Mouse (Mus musculus) liver, postnatal 0 days (tissue): ENCODE data around the gene Prdm15. TPM values are rescaled to one million over a fixed set of nuclear protein-coding genes. Genes with fewer than 3 reads are reported as not detected.

ENCODE experiments used
- ATAC-seq: fragments of 200-750 bp; cut with Nextera tagmentation; 2 replicates; pipeline ENCODE4 v1.8.0; 2017; ENCODE audit warnings: mild to moderate bottlenecking, moderate library complexity
- DNase-seq: peaks from one replicate; pipeline ENCODE4 v3.0.0-alpha.2; 2016
- H3K27ac ChIP-seq: fragments of 300-500 bp; sonication (generic); 2 replicates; pipeline ENCODE4 v1.5.1; 2014; ENCODE audit warnings: antibody characterized with exemption, moderate library complexity, mild to moderate bottlenecking, low read depth
- H3K27me3 ChIP-seq: fragments of 300-500 bp; sonication (generic); 2 replicates; pipeline ENCODE4 v1.6.1; 2014; ENCODE audit warnings: low read length, control low read depth, mixed read lengths; ENCODE audit not compliant: insufficient read depth
- H3K36me3 ChIP-seq: fragments of 300-500 bp; sonication (generic); replicated peaks from 2 replicates; pipeline ENCODE4 v1.6.1; 2014; ENCODE audit warnings: mild to moderate bottlenecking, control low read depth, low read length, moderate library complexity, mixed read lengths; ENCODE audit not compliant: insufficient read depth
- H3K4me1 ChIP-seq: fragments of 300-500 bp; sonication (generic); 2 replicates; pipeline ENCODE4 v1.6.1; 2014; ENCODE audit warnings: antibody characterized with exemption, mild to moderate bottlenecking, control low read depth; ENCODE audit not compliant: insufficient read depth
- H3K4me2 ChIP-seq: fragments of 300-500 bp; sonication (generic); 2 replicates; pipeline ENCODE4 v1.6.1; 2014; ENCODE audit warnings: low read depth, mild to moderate bottlenecking, low read length, moderate library complexity, mixed read lengths
- H3K4me3 ChIP-seq: fragments of 300-500 bp; sonication (generic); 2 replicates; pipeline ENCODE4 v1.5.1; 2014; ENCODE audit warnings: low read depth, low read length
- H3K9ac ChIP-seq: fragments of 300-500 bp; sonication (generic); replicated peaks from 2 replicates; pipeline ENCODE4 v1.6.1; 2014; ENCODE audit warnings: mild to moderate bottlenecking, moderate library complexity
- H3K9me3 ChIP-seq: fragments of 300-500 bp; sonication (generic); 2 replicates; pipeline ENCODE4 v1.6.1; 2016; ENCODE audit warnings: mild to moderate bottlenecking, control low read depth, low read length, mixed read lengths
- CTCF ChIP-seq: sonication (generic); IDR thresholded peaks from 2 replicates; pipeline ENCODE4 v1.5.1; 2016; ENCODE audit warnings: antibody characterized with exemption, low read depth
- EP300 ChIP-seq: IDR thresholded peaks from 2 replicates; pipeline ENCODE4 v1.6.1; 2016; ENCODE audit warnings: antibody characterized with exemption, low read depth, mild to moderate bottlenecking
- WGBS: fragments of 180-500 bp; shearing (Covaris S2); extraction: QIAGEN DNeasy Blood & Tissue Kit; methylation state at CpG from one replicate; pipeline ENCODE4 v1.1.7; 2014; ENCODE audit not compliant: insufficient replicate concordance; 5-methylcytosine and 5-hydroxymethylcytosine counted together
- polyA plus RNA-seq: library from polyadenylated mRNA; unstranded; fragments of >200 nt; fragmentation: Nextera tagmentation; extraction: Ambion mirVana; gene quantifications from 2 replicates; pipeline ENCODE4 v1.2.1, GENCODE M21; 2015

The Prdm15 gene
- polyA plus RNA-seq, 1 experiment from 2014 or later: 1.6 TPM

GRCm38 (mm10) chr16:97828207-97828606, 23.4 kb downstream of the Prdm15 start:
- 72% methylated on average over 1 of the region's 1 CpGs for WGBS
- ATAC-seq (no peak), DNase-seq (no peak)
- no peak overlapping the region for H3K9ac ChIP-seq
- no peak overlapping the region for H3K4me3 ChIP-seq
- no peak overlapping the region for H3K27ac ChIP-seq
- peaks cover 37% of the 10 kb centered on the region for H3K36me3 ChIP-seq
- peaks cover 4% of the 10 kb centered on the region for H3K4me1 ChIP-seq
- H3K4me2 ChIP-seq: no peak overlapping the region
- H3K9me3 ChIP-seq: no peaks in the 10 kb centered on the region
- no peaks in the 10 kb centered on the region for H3K27me3 ChIP-seq
- TF ChIP-seq EP300 (no peak), CTCF (no peak)

- Histone ChIP-seq H3K4me3 (no peak overlapping the region), H3K36me3 (peaks cover 27% of the 10 kb centered on the region), H3K9me3 (no peaks in the 10 kb centered on the region), H3K4me2 (no peak overlapping the region), H3K4me1 (peaks cover 5% of the 10 kb centered on the region), H3K9ac (no peak overlapping the region), H3K27ac (no peak overlapping the region; the same call in 1 of the 2 replicates), H3K27me3 (no peaks in the 10 kb centered on the region)
- peak; percentile 63 for ATAC-seq
- TF ChIP-seq EP300: no peak
- TF ChIP-seq CTCF: no peak
- 69% methylated on average over 6 of the region's 6 CpGs for WGBS
- DNase-seq: no peak
Measured at GRCm38 (mm10) chr16:97823311-97824007, 28.2 kb downstream of the Prdm15 start.

GRCm38 (mm10) chr16:97819532-97819931, 32.1 kb downstream of the Prdm15 start:
- DNase-seq (no peak), ATAC-seq (peak; percentile 46; the same call in 1 of the 2 replicates)
- H3K27me3 ChIP-seq: no peaks in the 10 kb centered on the region
- H3K4me1 ChIP-seq: peaks cover 8% of the 10 kb centered on the region
- H3K4me3 ChIP-seq: no peak overlapping the region
- TF ChIP-seq CTCF: no peak
- peak; percentile 37; the same call in 1 of the 2 replicates for TF ChIP-seq EP300
- H3K27ac ChIP-seq: no peak overlapping the region
- H3K4me2 ChIP-seq: no peak overlapping the region
- no peaks in the 10 kb centered on the region for H3K9me3 ChIP-seq
- peaks cover 33% of the 10 kb centered on the region for H3K36me3 ChIP-seq
- 40% methylated on average over 4 of the region's 4 CpGs for WGBS
- H3K9ac ChIP-seq: no peak overlapping the region

- H3K27me3 ChIP-seq: no peaks in the 10 kb centered on the region
- H3K27ac ChIP-seq: no peak overlapping the region
- WGBS: 91% methylated on average over 1 of the region's 1 CpGs
- H3K36me3 ChIP-seq: peaks cover 34% of the 10 kb centered on the region
- no peak overlapping the region for H3K4me3 ChIP-seq
- no peaks in the 10 kb centered on the region for H3K9me3 ChIP-seq
- H3K4me2 ChIP-seq: no peak overlapping the region
- TF ChIP-seq EP300: no peak
- TF ChIP-seq CTCF: no peak
- ATAC-seq: no peak
- DNase-seq: no peak
- H3K9ac ChIP-seq: no peak overlapping the region
- 0 out of 2 replicates have a peak, but pooled peaks cover 3% of the 10 kb centered on the region for H3K4me1 ChIP-seq
Measured at GRCm38 (mm10) chr16:97817414-97817813, 34.2 kb downstream of the Prdm15 start.

- H3K36me3 ChIP-seq: peaks cover 42% of the 10 kb centered on the region
- H3K27me3 ChIP-seq: no peaks in the 10 kb centered on the region
- DNase-seq (no peak), ATAC-seq (peak; percentile 45; the same call in 1 of the 2 replicates)
- H3K9ac ChIP-seq: no peak overlapping the region
- no peak overlapping the region for H3K27ac ChIP-seq
- TF ChIP-seq EP300 (no peak), CTCF (no peak)
- H3K4me1 ChIP-seq: 0 out of 2 replicates have a peak, but pooled peaks cover 3% of the 10 kb centered on the region
- H3K4me2 ChIP-seq: no peak overlapping the region
- 66% methylated on average over 5 of the region's 5 CpGs for WGBS
- H3K9me3 ChIP-seq: no peaks in the 10 kb centered on the region
- H3K4me3 ChIP-seq: no peak overlapping the region
Measured at GRCm38 (mm10) chr16:97815269-97815668, 36.4 kb downstream of the Prdm15 start.

GRCm38 (mm10) chr16:97814060-97814459, 37.6 kb downstream of the Prdm15 start:
- no peak overlapping the region for H3K27ac ChIP-seq
- WGBS: 84% methylated on average over 2 of the region's 2 CpGs

More at GRCm38 (mm10) chr16:97814060-97814459, 37.6 kb downstream of the Prdm15 start:
- DNase-seq (no peak), ATAC-seq (no peak)
- Histone ChIP-seq H3K4me3 (no peak overlapping the region), H3K9ac (no peak overlapping the region), H3K27me3 (no peaks in the 10 kb centered on the region), H3K9me3 (no peaks in the 10 kb centered on the region), H3K4me1 (0 out of 2 replicates have a peak, but pooled peaks cover 3% of the 10 kb centered on the region), H3K36me3 (peaks cover 46% of the 10 kb centered on the region), H3K4me2 (no peak overlapping the region)
- TF ChIP-seq EP300 (no peak), CTCF (no peak)
